ENCODE assay signal across 8 mouse cellular contexts in the genomic region with DNA sequence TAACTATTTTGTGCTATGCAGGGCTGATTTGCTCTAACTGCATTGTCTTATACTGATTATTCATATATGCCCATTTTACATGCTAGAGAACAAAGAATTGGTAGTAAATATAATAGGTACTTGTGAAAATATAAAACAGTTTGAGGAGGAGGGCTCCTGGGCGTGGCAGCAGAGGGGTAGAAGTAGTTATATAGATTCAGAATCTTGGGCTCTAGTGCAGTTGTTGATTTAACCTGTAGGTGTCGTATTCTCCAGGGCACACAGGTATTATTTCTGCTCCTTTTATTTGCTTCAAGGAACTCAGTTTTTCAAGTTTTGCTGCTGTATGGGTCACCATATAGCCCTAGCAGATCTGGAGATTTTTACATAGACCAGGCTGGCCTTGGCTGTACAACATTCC. TPM values are rescaled to one million over a fixed set of nuclear protein-coding genes. Genes with fewer than 3 reads are reported as not detected.
DNase-seq lines count a peak whose midpoint lies in the region; ATAC-seq lines count a peak whose summit lies in the region.

No protein-coding gene starts in this region.

- peaks cover 13% of the 10 kb centered on the region; the same call in 1 of the 2 replicates for H3K4me1 ChIP-seq in kidney, embryonic 15.5 days
- H3K4me1 ChIP-seq in hindbrain, embryonic 12.5 days, result peaks cover 12% of the 10 kb centered on the region
- no peaks in the 10 kb centered on the region; the same call in 1 of the 2 replicates for H3K4me1 ChIP-seq in midbrain, embryonic 14.5 days (ENCODE audit: control insufficient read depth, insufficient read depth, low read length)

- 0 out of 2 replicates have a peak, but pooled peaks cover 3% of the 10 kb centered on the region for H3K36me3 ChIP-seq in kidney, embryonic 15.5 days
- H3K36me3 ChIP-seq in hindbrain, embryonic 12.5 days, result 0 out of 2 replicates have a peak, but pooled peaks cover 2% of the 10 kb centered on the region
- no peaks in the 10 kb centered on the region for H3K36me3 ChIP-seq in midbrain, embryonic 14.5 days (ENCODE audit: control insufficient read depth, insufficient read depth, low read length)

- no peaks in the 10 kb centered on the region for H3K27me3 ChIP-seq in kidney, embryonic 15.5 days
- H3K27me3 ChIP-seq in hindbrain, embryonic 12.5 days, result no peaks in the 10 kb centered on the region
- no peaks in the 10 kb centered on the region for H3K27me3 ChIP-seq in midbrain, embryonic 14.5 days (ENCODE audit: control insufficient read depth, insufficient read depth, low read length)

- peak overlapping the region; percentile 57 for H3K4me2 ChIP-seq in kidney, embryonic 15.5 days
- H3K4me2 ChIP-seq in hindbrain, embryonic 12.5 days (replicated peaks), result peak overlapping the region; percentile 58
- peak overlapping the region; percentile 64 for H3K4me2 ChIP-seq in midbrain, embryonic 14.5 days (ENCODE audit: low read length)

- H3K9me3 ChIP-seq in kidney, embryonic 15.5 days (replicated peaks), result no peaks in the 10 kb centered on the region
- H3K9me3 ChIP-seq in hindbrain, embryonic 12.5 days (replicated peaks), result no peaks in the 10 kb centered on the region
- H3K9me3 ChIP-seq in midbrain, embryonic 14.5 days (ENCODE audit: control insufficient read depth, low read length), result no peaks in the 10 kb centered on the region

- peak overlapping the region; percentile 98 for H3K4me3 ChIP-seq in kidney, embryonic 15.5 days (replicated peaks)
- H3K4me3 ChIP-seq in hindbrain, embryonic 12.5 days, result peak overlapping the region; percentile 72
- H3K4me3 ChIP-seq in midbrain, embryonic 14.5 days (replicated peaks; ENCODE audit: low read depth, low read length), result peak overlapping the region; percentile 87

- DNase-seq in kidney, adult 8-10 months, result no peak
- DNase-seq in NIH3T3 (ENCODE audit: low read depth), result peak; percentile 30
- DNase-seq in midbrain, embryonic 14.5 days, result peak; percentile 28
- DNase-seq in ovary, adult 18-20 months (ENCODE audit: low spot score), result no peak
- DNase-seq in right cerebral cortex, postnatal 14 days, result no peak
- DNase-seq in cerebellum, postnatal 4 days (ENCODE audit: low spot score in 2 of 2), result no peak

- no peak overlapping the region for H3K27ac ChIP-seq in kidney, embryonic 15.5 days
- H3K27ac ChIP-seq in hindbrain, embryonic 12.5 days, result no peak overlapping the region
- H3K27ac ChIP-seq in midbrain, embryonic 14.5 days (replicated peaks; ENCODE audit: low read depth, low read length), result no peak overlapping the region

- WGBS in kidney, embryonic 15.5 days, result 62% methylated on average over 2 of the region's 2 CpGs
- 78% methylated on average over 2 of the region's 2 CpGs for WGBS in hindbrain, embryonic 12.5 days
- 78% methylated on average over 2 of the region's 2 CpGs for WGBS in midbrain, embryonic 14.5 days

- H3K9ac ChIP-seq in kidney, embryonic 15.5 days, result no peak overlapping the region
- H3K9ac ChIP-seq in hindbrain, embryonic 12.5 days, result peak overlapping the region; percentile 75
- H3K9ac ChIP-seq in midbrain, embryonic 14.5 days (replicated peaks; ENCODE audit: low read length), result no peak overlapping the region

- ATAC-seq in kidney, embryonic 15.5 days (replicated peaks; ENCODE audit: low FRiP score), result no peak
- 0 out of 2 replicates have a peak, but pooled peaks have one; percentile 1 for ATAC-seq in hindbrain, embryonic 12.5 days (ENCODE audit: low FRiP score)
- ATAC-seq in midbrain, embryonic 14.5 days (ENCODE audit: low FRiP score, low TSS enrichment), result no peak

RNA-seq across cellular contexts. Expression of a gene that starts 1.1 kb away (rescaled TPM):
- 10.0 and 11.3 TPM in 2 replicates for polyA plus RNA-seq in kidney, embryonic 15.5 days (2015; fragmentation: Nextera tagmentation; extraction: Ambion mirVana)
- 10.7 and 12.0 TPM in 2 replicates for polyA plus RNA-seq in hindbrain, embryonic 12.5 days (2016; fragmentation: Nextera tagmentation; extraction: Ambion mirVana)
- 5.5 and 7.6 TPM in 2 replicates for polyA plus RNA-seq in midbrain, embryonic 14.5 days (2014; fragmentation: Nextera tagmentation; extraction: Ambion mirVana)

Comparison
In these comparisons a context has a peak if more than half of its experiments do, and no peak if none do; other contexts are left out.
1. DNase-seq: peak in NIH3T3 (single experiment) and midbrain, embryonic 14.5 days (single experiment); none in kidney, adult 8-10 months (0 of 2), ovary, adult 18-20 months (single experiment), right cerebral cortex, postnatal 14 days (single experiment) and cerebellum, postnatal 4 days (0 of 2).
2. Peak in every context shown above with its lines, with median percentiles within 50 percentile points of each other: H3K4me2 ChIP-seq and H3K4me3 ChIP-seq.